Mouse (Mus musculus) MEL (cell line): ENCODE results near the gene Bpi. TPM values are rescaled to one million over a fixed set of nuclear protein-coding genes. Genes with fewer than 3 reads are reported as not detected.

Source experiments
- DNase-seq: peaks from one replicate; pipeline ENCODE4 v3.0.0; 2011; ENCODE audit warnings: low read depth, low spot score
- H3K27ac ChIP-seq: 2 replicates; pipeline ENCODE4 v1.5.1; 2012; ENCODE audit warnings: low read depth, mild to moderate bottlenecking, control low read depth, low read length, moderate library complexity; ENCODE audit not compliant: control insufficient read depth
- H3K27me3 ChIP-seq, 2 experiments: fragments of 150-350 bp in 1 of 2; sonication (generic) in 1 of 2; 2 replicates each; pipeline ENCODE4 v1.6.1; 2012; ENCODE audit warnings: low read length in 2 of 2, mild to moderate bottlenecking in 2 of 2, improper control_type of control experiment in 1 of 2, moderate library complexity in 1 of 2; ENCODE audit not compliant: insufficient read depth in 2 of 2, control insufficient read depth in 1 of 2
- H3K36me3 ChIP-seq, 2 experiments: 2 replicates each; pipeline ENCODE4 v1.6.1; 2012 to 2014; ENCODE audit warnings: low read length in 2 of 2, improper control_type of control experiment in 1 of 2, inconsistent platforms in 1 of 2, mild to moderate bottlenecking in 1 of 2; ENCODE audit not compliant: insufficient read depth in 2 of 2, control insufficient read depth in 1 of 2
- H3K4me1 ChIP-seq, 2 experiments: fragments of 150-350 bp in 1 of 2; sonication (generic) in 1 of 2; 2 replicates each; pipeline ENCODE4 v1.6.1; 2012; ENCODE audit warnings: low read length in 2 of 2, improper control_type of control experiment in 1 of 2, mild to moderate bottlenecking in 1 of 2; ENCODE audit not compliant: insufficient read depth in 2 of 2, control insufficient read depth in 1 of 2
- H3K4me3 ChIP-seq, 2 experiments: fragments of 150-350 bp in 1 of 2; sonication (generic) in 1 of 2; 2 replicates each; pipeline ENCODE4 v1.5.1; 2012; ENCODE audit warnings: low read depth in 2 of 2, low read length in 2 of 2, mild to moderate bottlenecking in 2 of 2, moderate library complexity in 2 of 2, control low read depth in 1 of 2, improper control_type of control experiment in 1 of 2; ENCODE audit not compliant: control insufficient read depth in 1 of 2, insufficient read depth in 1 of 2
- H3K79me2 ChIP-seq: 2 replicates; pipeline ENCODE4 v1.6.1; 2012; ENCODE audit warnings: mild to moderate bottlenecking, low read length, moderate library complexity; ENCODE audit not compliant: control insufficient read depth, poor library complexity, insufficient read depth
- H3K9ac ChIP-seq: 2 replicates; pipeline ENCODE4 v1.6.1; 2012; ENCODE audit warnings: low read depth, mild to moderate bottlenecking, control low read depth, low read length, moderate library complexity; ENCODE audit not compliant: control insufficient read depth, poor library complexity, severe bottlenecking
- H3K9me3 ChIP-seq: fragments of 150-350 bp; sonication (generic); replicated peaks from 2 replicates; pipeline ENCODE4 v1.6.1; 2012; ENCODE audit warnings: mild to moderate bottlenecking, low read length, improper control_type of control experiment, moderate library complexity; ENCODE audit not compliant: insufficient read depth
- CHD1 ChIP-seq: IDR thresholded peaks from 2 replicates; pipeline ENCODE4 v1.6.1; 2012; ENCODE audit warnings: low read depth, mild to moderate bottlenecking, inconsistent platforms, low read length, improper control_type of control experiment
- CTCF ChIP-seq, 3 experiments: IDR thresholded peaks in 2 of 3; conservative IDR thresholded peaks in 1 of 3; 2 replicates each; pipeline ENCODE4 v1.5.1; 2011 to 2012; ENCODE audit warnings: low read length in 3 of 3, low read depth in 2 of 3, mild to moderate bottlenecking in 2 of 3, improper control_type of control experiment in 1 of 3, inconsistent platforms in 1 of 3, mixed read lengths in 1 of 3, moderate library complexity in 1 of 3; ENCODE audit not compliant: control insufficient read depth in 1 of 3, insufficient read depth in 1 of 3, poor library complexity in 1 of 3, severe bottlenecking in 1 of 3
- HCFC1 ChIP-seq: IDR thresholded peaks from 2 replicates; pipeline ENCODE4 v1.6.1; 2012; ENCODE audit warnings: low read depth, mild to moderate bottlenecking, inconsistent platforms, low read length, improper control_type of control experiment, moderate library complexity
- JUND ChIP-seq: IDR thresholded peaks from 2 replicates; pipeline ENCODE4 v1.6.1; 2011; ENCODE audit warnings: low read depth, mild to moderate bottlenecking, improper control_type of control experiment, low read length
- MYC ChIP-seq: IDR thresholded peaks from 2 replicates; pipeline ENCODE4 v1.6.1; 2011; ENCODE audit warnings: low read depth, mild to moderate bottlenecking, low read length, improper control_type of control experiment, moderate library complexity
- NELFE ChIP-seq: IDR thresholded peaks from 2 replicates; pipeline ENCODE4 v1.6.1; 2011; ENCODE audit warnings: low read depth, low read length, improper control_type of control experiment
- NRF1 ChIP-seq: IDR thresholded peaks from 2 replicates; pipeline ENCODE4 v1.6.1; 2014; ENCODE audit warnings: low read depth, mild to moderate bottlenecking, inconsistent platforms, low read length, improper control_type of control experiment, moderate library complexity; ENCODE audit not compliant: poor library complexity, insufficient read depth, severe bottlenecking
- POLR2A ChIP-seq, 2 experiments: IDR thresholded peaks; 2 replicates each; pipeline ENCODE4 v1.6.1; 2011 to 2012; ENCODE audit warnings: low read length in 2 of 2, mild to moderate bottlenecking in 2 of 2, control low read depth in 1 of 2, improper control_type of control experiment in 1 of 2, low read depth in 1 of 2, moderate library complexity in 1 of 2; ENCODE audit not compliant: control insufficient read depth in 1 of 2, insufficient read depth in 1 of 2, poor library complexity in 1 of 2
- POLR2AphosphoS5 ChIP-seq: IDR thresholded peaks from 2 replicates; pipeline ENCODE4 v1.6.1; 2012; ENCODE audit warnings: low read depth, borderline replicate concordance, mild to moderate bottlenecking, inconsistent platforms, low read length, moderate library complexity, mixed read lengths
- RAD21 ChIP-seq: IDR thresholded peaks from 2 replicates; pipeline ENCODE4 v1.6.1; 2011; ENCODE audit warnings: mild to moderate bottlenecking, low read depth, low read length, improper control_type of control experiment
- SIN3A ChIP-seq: IDR thresholded peaks from 2 replicates; pipeline ENCODE4 v1.6.1; 2012; ENCODE audit warnings: low read length, improper control_type of control experiment, inconsistent platforms
- SMC3 ChIP-seq: IDR thresholded peaks from 2 replicates; pipeline ENCODE4 v1.6.1; 2011; ENCODE audit warnings: low read depth, low read length, improper control_type of control experiment
- TAL1 ChIP-seq: IDR thresholded peaks from 2 replicates; pipeline ENCODE4 v1.6.1; 2012; ENCODE audit warnings: mild to moderate bottlenecking, inconsistent platforms, low read length, moderate library complexity, mixed read lengths
- USF2 ChIP-seq, 2 experiments: IDR thresholded peaks; 2 replicates each; pipeline ENCODE4 v1.6.1; 2011 to 2012; ENCODE audit warnings: improper control_type of control experiment in 2 of 2, low read length in 2 of 2, borderline replicate concordance in 1 of 2, inconsistent platforms in 1 of 2, low read depth in 1 of 2, mild to moderate bottlenecking in 1 of 2; ENCODE audit not compliant: insufficient read depth in 1 of 2
- ZNF384 ChIP-seq: IDR thresholded peaks from 2 replicates; pipeline ENCODE4 v1.6.1; 2012; ENCODE audit warnings: low read depth, mild to moderate bottlenecking, inconsistent platforms, low read length, improper control_type of control experiment
- polyA plus RNA-seq, 2 experiments: library from polyadenylated mRNA; stranded (reverse) in 1 of 2; unstranded in 1 of 2; fragments of >175 nt in 1 of 2; fragments of >200 nt in 1 of 2; gene quantifications; 2 replicates each; pipeline versions ENCODE4 v1.2.1 to v1.2.4; 2012; ENCODE audit warnings: low replicate concordance in 2 of 2, low read depth in 1 of 2; ENCODE audit not compliant: insufficient read length in 2 of 2, insufficient read depth in 1 of 2, missing spikeins in 1 of 2
- total RNA-seq: library from RNA; depleted of rRNA; stranded (reverse); fragments of 300-350 nt; gene quantifications from 2 replicates; pipeline ENCODE4 v1.2.3, GENCODE M21; 2012; rRNA removed

The Bpi gene
- total and polyA plus RNA-seq, 3 experiments, result 0.10 TPM; not detected in 2

- Histone ChIP-seq H3K27ac (no peak overlapping the region), H3K4me3 (no peak overlapping the region), H3K27me3 (peaks cover 5 to 9% of the 10 kb centered on the region in 2 experiments), H3K79me2 (no peaks in the 10 kb centered on the region), H3K9me3 (no peaks in the 10 kb centered on the region), H3K36me3 (no peaks in the 10 kb centered on the region), H3K9ac (no peak overlapping the region), H3K4me1 (no peaks in the 10 kb centered on the region)
- TF ChIP-seq JUND (no peak), CTCF (IDR thresholded peaks at IDR 0.05 in 2 of 3, conservative IDR thresholded peaks at IDR 0.05 in 1 of 3; ENCODE audit: control insufficient read depth in 1 of 3, insufficient read depth in 1 of 3, low read depth in 2 of 3, low read length in 3 of 3, poor library complexity in 1 of 3, severe bottlenecking in 1 of 3) (no peak), MYC (no peak), CHD1 (no peak), NRF1 (no peak), TAL1 (no peak), POLR2A (IDR thresholded peaks at IDR 0.05; ENCODE audit: control insufficient read depth in 1 of 2, insufficient read depth in 1 of 2, low read depth in 1 of 2, low read length in 2 of 2, poor library complexity in 1 of 2) (no peak), NELFE (no peak), ZNF384 (no peak), SMC3 (no peak), HCFC1 (no peak), SIN3A (no peak), RAD21 (no peak), POLR2AphosphoS5 (no peak), USF2 (IDR thresholded peaks at IDR 0.05; ENCODE audit: borderline replicate concordance in 1 of 2, insufficient read depth in 1 of 2, low read depth in 1 of 2, low read length in 2 of 2) (no peak)
- no peak for DNase-seq
Measured at GRCm38 (mm10) chr2:158325609-158326008, 67.7 kb downstream of the Bpi start.

Other genes with a start within 250 kb of the Bpi start
- gene Tti1, start 229.7 kb upstream of the Bpi start, total RNA-seq, result 18.2 and 19.3 TPM in 2 replicates
- 10 to 100 TPM in 1 of 2 experiments, not detected in 1; 26.5 TPM for gene Tti1, start 229.7 kb upstream of the Bpi start, polyA plus RNA-seq
- gene Rprd1b, start 229.6 kb upstream of the Bpi start, total RNA-seq, result 13.5 and 14.2 TPM in 2 replicates
- 10 to 100 TPM in 1 of 2 experiments, not detected in 1; 35.1 TPM for gene Rprd1b, start 229.6 kb upstream of the Bpi start, polyA plus RNA-seq
- gene Tgm2, start 111.7 kb upstream of the Bpi start, total RNA-seq, result 6.1 and 11.0 TPM in 2 replicates
- 1 to 10 TPM in 1 of 2 experiments, not detected in 1; 7.7 TPM for gene Tgm2, start 111.7 kb upstream of the Bpi start, polyA plus RNA-seq
- gene D630003M21Rik, start 28.9 kb upstream of the Bpi start, total RNA-seq, result not detected in 2 replicates
- under 1 TPM in 1 of 2 experiments, not detected in 1; 0.10 TPM for gene D630003M21Rik, start 28.9 kb upstream of the Bpi start, polyA plus RNA-seq
- gene Lbp, start 48.4 kb downstream of the Bpi start, total RNA-seq, result not detected in 2 replicates
- gene Lbp, start 48.4 kb downstream of the Bpi start, polyA plus RNA-seq, result not detected
- gene Snhg11, start 117.5 kb downstream of the Bpi start, total RNA-seq, result not detected in 2 replicates
- under 1 TPM in 1 of 2 experiments, not detected in 1; 0.06 TPM for gene Snhg11, start 117.5 kb downstream of the Bpi start, polyA plus RNA-seq
- 15.0 and 15.6 TPM in 2 replicates for gene Ralgapb, start 151.8 kb downstream of the Bpi start, total RNA-seq
- gene Ralgapb, start 151.8 kb downstream of the Bpi start, polyA plus RNA-seq, result 100 to 1,000 TPM in 1 of 2 experiments, 10 to 100 TPM in 1; 20.7 to 122 TPM
- not detected in 2 replicates for gene Adig, start 244.5 kb downstream of the Bpi start, total RNA-seq
- gene Adig, start 244.5 kb downstream of the Bpi start, polyA plus RNA-seq, result not detected